Mouse (Mus musculus) embryonic stem cell, embryonic (primary cell): ENCODE results near the gene Gm10447.

Experiments
- CTCF ChIA-PET, 4 experiments: fragments of 300-600 bp in 2 of 4; fragments of 350-600 bp in 2 of 4; sonication (Branson Sonifier 250); formaldehyde crosslinking; loops; one replicate each; lab custom pipeline; 2022; ENCODE audit warnings: inconsistent platforms in 2 of 4; lab: Charles Lee
- POLR2A ChIA-PET, 4 experiments: fragments of 300-600 bp in 2 of 4; fragments of 350-600 bp in 2 of 4; sonication (Branson Sonifier 250); formaldehyde crosslinking; loops; one replicate each; lab custom pipeline; 2022; ENCODE audit warnings: antibody characterized with exemption in 4 of 4, inconsistent platforms in 1 of 4; lab: Charles Lee

Gm10447 gene

DNA sequence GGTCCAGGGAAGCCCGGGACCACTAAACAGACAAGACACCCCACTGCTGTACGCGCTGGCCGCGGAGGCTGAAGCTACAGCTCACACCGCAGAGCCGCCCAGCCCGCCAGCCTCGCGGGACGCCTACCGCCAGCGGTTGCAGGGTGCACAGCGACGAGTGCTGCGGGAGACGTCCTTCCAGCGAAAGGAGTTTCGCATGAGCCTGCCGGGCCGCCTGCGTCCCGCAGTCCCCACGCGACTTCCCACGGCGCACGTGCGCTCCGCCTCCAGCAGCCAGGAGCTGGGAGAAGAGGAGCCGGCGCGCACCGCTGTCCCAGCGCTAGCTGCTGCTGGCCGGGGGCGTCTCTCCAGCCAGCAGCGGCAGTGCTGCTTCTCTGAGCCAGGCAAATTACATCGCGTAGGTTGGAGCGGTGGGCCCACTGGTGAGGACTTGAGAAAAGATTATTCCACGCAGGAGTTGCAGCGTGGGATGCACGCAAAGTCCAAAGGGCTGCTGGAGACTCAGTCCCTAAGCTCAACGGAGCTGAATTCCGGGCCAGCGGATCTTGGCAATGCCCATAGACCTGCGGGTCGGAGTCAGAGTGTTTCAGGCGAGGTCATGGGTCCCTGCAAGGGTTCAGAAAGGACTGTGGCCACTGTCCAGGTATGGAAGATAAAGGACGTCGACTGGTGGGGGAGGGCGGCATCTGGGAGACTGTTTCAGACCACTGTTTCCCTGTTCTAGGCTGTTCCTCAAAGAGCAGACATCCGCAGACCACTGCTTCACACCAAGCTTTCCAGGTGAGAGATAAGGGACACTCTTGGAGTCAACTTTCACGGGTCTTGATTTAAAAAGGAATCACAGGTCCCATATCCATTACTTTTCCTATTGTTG is 6.9 kb upstream of the Gm10447 start:
- CTCF ChIA-PET = interaction anchor here in 3 of 4 experiments (0.5 to 2.0 kb wide), 16 partner anchors 9 to 273 kb away, joined by 3 to 8 read pairs (median 3); partner anchors contain the start of genes Gm9945 (in 1 of the 3) and Sowaha (in 1 of the 3)
- POLR2A ChIA-PET = interaction anchor here (0.6 to 3.0 kb wide), 22 partner anchors 7 to 428 kb away, joined by 3 to 20 read pairs (median 4); partner anchors contain the start of genes Gdf9 (in 3 of the 4), Uqcrq (in 2 of the 4), Gm10447 (in 1 of the 4) and Gm9945 (in 1 of the 4)

GRCm38 (mm10) chr11:53461727-53462126 is 4.8 kb upstream of the Gm10447 start:
- CTCF ChIA-PET = interaction anchor here in 1 of 4 experiments (0.6 kb wide), 1 partner anchor 251 kb away, joined by 4 read pairs; no protein-coding TSS in a partner anchor
- POLR2A ChIA-PET = interaction anchor here in 1 of 4 experiments (0.5 kb wide), 1 partner anchor 26 kb away, joined by 5 read pairs; no protein-coding TSS in a partner anchor

- ChIA-PET CTCF (interaction anchor here in 3 of 4 experiments (0.7 to 1.3 kb wide), 3 partner anchors 13 to 246 kb away, joined by 3 to 6 read pairs (median 3); partner anchors contain the start of genes Gm9945 (in 1 of the 3) and Sowaha (in 1 of the 3)), POLR2A (interaction anchor here in 2 of 4 experiments (0.8 to 1.5 kb wide), 3 partner anchors 9 to 200 kb away, joined by 3 read pairs; no protein-coding TSS in a partner anchor)
Measured at GRCm38 (mm10) chr11:53460192-53460591, 3.3 kb upstream of the Gm10447 start.

- ChIA-PET CTCF (interaction anchor here in 2 of 4 experiments (0.6 to 1.1 kb wide), 2 partner anchors 12 to 23 kb away, joined by 4 to 14 read pairs; no protein-coding TSS in a partner anchor), POLR2A (interaction anchor here in 1 of 4 experiments (1.1 to 1.5 kb wide), 4 partner anchors 8 to 48 kb away, joined by 3 to 4 read pairs (median 3); partner anchors contain the start of genes Gdf9 and Uqcrq)
Measured at GRCm38 (mm10) chr11:53458996-53459395, 2.1 kb upstream of the Gm10447 start.

DNA sequence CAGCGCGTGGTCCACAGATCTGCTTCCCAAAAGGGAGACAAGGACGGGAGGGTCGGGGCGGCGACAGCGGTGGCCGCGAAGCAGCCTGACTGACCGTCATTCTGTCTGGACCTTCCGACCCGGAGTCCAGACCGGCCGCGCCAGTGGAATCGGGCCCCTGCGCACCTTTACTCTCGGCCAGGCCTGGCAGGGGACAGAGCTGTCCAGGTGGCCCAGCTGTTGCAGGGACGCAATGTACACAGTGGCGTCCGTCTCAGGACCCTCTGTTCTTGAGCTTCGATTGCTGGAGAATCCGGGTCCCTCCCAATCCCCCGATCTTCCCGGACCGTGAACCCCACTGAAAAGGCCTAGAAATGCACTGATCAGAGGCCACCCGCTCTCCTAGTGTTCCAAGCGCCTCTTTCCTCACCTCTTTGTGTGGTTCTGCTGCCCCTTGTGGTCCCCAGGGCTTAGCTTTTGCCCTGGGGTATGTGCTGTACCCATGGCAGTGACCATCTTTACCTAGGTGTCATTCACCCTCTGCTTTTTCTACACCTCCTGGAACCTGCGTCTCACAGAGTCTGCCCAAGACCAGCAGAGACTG is 553 bp upstream of the Gm10447 start:
- CTCF ChIA-PET = interaction anchor here (0.6 to 3.7 kb wide), 26 partner anchors 8 to 278 kb away, joined by 3 to 56 read pairs (median 4); partner anchors contain the start of genes Gm9837 (in 3 of the 4), Gdf9 (in 1 of the 4), Gm9945 (in 1 of the 4) and Sowaha (in 1 of the 4)
- POLR2A ChIA-PET = interaction anchor here in 3 of 4 experiments (0.6 to 3.5 kb wide), 18 partner anchors 8 to 1854 kb away, joined by 3 to 20 read pairs (median 4); partner anchors contain the start of genes Gdf9 (in 2 of the 3), Uqcrq (in 2 of the 3), Gm9837 (in 1 of the 3) and Gm9945 (in 1 of the 3)

DNA sequence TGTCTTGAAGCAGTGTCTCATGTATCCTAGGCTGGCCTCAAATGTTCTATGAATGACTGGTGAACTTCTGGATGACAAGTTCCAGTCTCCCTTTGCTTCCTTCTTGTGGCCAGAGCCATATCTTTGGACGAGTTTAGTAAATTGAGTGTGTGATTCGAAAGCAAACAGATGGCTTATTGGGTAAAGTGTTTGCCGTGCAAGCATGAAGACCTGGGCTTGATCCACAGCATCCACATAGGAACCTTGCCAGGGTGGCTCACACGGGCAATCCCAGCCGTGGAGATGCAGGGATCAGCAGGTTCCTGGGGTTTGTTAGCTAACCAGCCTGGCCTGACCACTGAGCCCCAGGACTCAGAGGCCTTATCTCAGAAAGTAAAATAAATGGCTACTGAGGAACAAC is 3.9 kb downstream of the Gm10447 start:
- ChIA-PET POLR2A (interaction anchor here in 1 of 4 experiments (1.2 kb wide), 1 partner anchor 11 kb away, joined by 3 read pairs; no protein-coding TSS in a partner anchor), CTCF (interaction anchor here in 1 of 4 experiments (0.7 kb wide), 1 partner anchor 63 kb away, joined by 3 read pairs; no protein-coding TSS in a partner anchor)

- ChIA-PET POLR2A (interaction anchor here in 1 of 4 experiments (1.2 kb wide), 1 partner anchor 12 kb away, joined by 3 read pairs; no protein-coding TSS in a partner anchor), CTCF (interaction anchor here in 1 of 4 experiments (0.7 kb wide), 1 partner anchor 63 kb away, joined by 3 read pairs; no protein-coding TSS in a partner anchor)
Measured at GRCm38 (mm10) chr11:53452396-53452795, 4.5 kb downstream of the Gm10447 start.

DNA sequence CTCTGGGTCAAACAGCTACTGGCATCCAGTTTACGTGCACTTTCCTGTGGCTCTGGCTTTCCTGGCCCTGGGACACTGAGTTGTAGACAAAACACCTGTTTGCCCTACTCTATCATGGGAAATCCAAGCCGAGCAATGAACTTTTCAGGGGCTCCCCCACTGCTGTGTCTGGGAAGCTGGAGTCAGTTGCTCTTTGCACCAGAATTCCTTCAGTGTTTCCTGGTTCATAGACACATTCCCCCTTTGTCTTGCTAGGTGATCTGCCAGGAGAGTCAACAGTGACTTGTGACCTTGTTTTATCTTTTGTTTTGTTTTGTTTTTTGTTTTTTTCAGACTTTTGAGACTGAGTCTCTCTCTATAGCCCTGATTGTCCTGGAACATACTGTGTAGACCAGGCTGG is 5.5 kb downstream of the Gm10447 start:
- ChIA-PET POLR2A (interaction anchor here in 3 of 4 experiments (0.6 to 1.6 kb wide), 8 partner anchors 8 to 104 kb away, joined by 3 to 7 read pairs (median 3); partner anchors contain the start of genes Gdf9 (in 1 of the 3) and Uqcrq (in 1 of the 3)), CTCF (interaction anchor here in 3 of 4 experiments (0.9 to 1.9 kb wide), 3 partner anchors 15 to 19 kb away, joined by 3 to 7 read pairs (median 4); partner anchors contain the start of gene Gm9837 (in 1 of the 3))

DNA sequence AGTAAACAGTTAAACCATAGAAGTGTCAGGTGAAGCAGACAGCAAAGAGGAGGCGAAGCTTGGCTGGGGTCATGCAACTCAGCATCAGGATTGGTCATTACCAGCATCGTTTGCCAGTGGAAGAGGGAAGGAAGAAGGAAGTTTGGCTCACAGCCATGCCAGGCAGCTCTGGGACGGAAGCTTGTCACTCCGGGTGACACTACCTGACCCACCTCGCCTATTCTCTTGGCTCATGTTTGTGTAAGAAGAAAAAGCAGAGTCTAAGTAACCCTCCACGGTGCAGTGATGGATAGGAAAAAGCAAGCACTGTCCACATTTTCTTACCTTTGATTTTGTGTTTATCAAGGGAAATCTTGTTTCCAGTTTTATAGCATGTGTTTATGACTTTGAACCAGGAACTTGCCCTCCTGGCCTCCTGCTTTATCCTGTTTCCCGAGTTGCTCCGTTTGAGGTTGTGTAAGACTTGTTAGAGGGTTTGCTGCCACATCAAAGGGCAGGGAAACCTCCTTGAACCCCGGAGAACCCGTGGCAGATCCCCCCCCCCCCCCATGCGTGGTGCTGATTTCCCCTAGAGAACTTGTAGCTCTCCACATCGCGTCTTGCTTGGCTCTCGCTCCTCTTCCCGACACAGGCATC is 6.7 kb downstream of the Gm10447 start:
- POLR2A ChIA-PET = interaction anchor here in 3 of 4 experiments (1.0 to 1.6 kb wide), 6 partner anchors 9 to 19 kb away, joined by 3 to 7 read pairs (median 3); partner anchors contain the start of genes Gdf9 (in 1 of the 3) and Uqcrq (in 1 of the 3)
- CTCF ChIA-PET = interaction anchor here (0.6 to 1.9 kb wide), 5 partner anchors 16 to 871 kb away, joined by 3 to 11 read pairs (median 4); no protein-coding TSS in a partner anchor

DNA sequence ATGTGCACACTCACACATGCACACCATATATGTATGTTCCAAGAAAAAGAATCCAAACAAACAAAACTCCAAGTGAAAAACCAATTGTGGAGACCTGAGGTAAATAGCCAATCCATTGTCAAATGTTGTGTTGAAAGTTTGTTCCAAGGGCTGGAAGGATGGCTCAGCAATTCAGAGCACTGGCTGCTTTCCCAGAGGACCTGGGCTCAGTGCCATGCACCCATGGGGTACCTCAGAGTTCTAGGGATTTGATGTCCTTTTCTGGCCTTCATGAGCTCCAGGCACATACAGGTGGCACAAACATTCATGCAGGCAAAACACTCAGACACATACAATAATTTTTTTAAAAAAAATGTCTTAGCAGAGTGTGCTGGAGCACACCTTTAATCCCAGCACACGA is 8.4 kb downstream of the Gm10447 start:
- POLR2A ChIA-PET = interaction anchor here in 3 of 4 experiments (0.7 to 1.7 kb wide), 4 partner anchors 8 to 38 kb away, joined by 3 to 5 read pairs (median 4); partner anchors contain the start of genes Gdf9 (in 1 of the 3), Gm10447 (in 1 of the 3), Shroom1 (in 1 of the 3) and Uqcrq (in 1 of the 3)
- CTCF ChIA-PET = interaction anchor here in 2 of 4 experiments (0.6 to 1.9 kb wide), 3 partner anchors 8 to 1044 kb away, joined by 5 to 8 read pairs (median 6); partner anchors contain the start of genes Gm10447 (in 1 of the 2) and Shroom1 (in 1 of the 2)

DNA sequence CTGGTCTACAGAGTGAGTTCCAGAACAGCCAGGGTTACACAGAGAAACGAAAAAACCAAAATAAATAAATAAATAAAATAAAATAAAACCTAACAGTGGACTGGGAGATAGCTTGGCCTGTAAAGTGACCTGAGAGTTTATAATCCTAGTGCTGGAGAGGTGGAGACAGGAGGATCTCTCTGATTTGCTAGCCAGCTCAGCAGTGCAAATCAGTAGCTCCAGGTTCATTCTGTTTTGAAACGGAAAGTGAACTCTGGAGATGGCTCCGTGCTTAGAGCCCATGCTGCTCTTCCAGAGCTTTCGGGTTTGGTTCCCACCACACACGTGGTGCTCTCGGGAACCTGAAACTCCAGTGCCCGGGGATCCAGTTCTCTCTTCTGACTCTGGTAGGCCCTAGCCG is 8.9 kb downstream of the Gm10447 start:
- ChIA-PET POLR2A (interaction anchor here in 3 of 4 experiments (0.7 to 1.7 kb wide), 4 partner anchors 9 to 39 kb away, joined by 3 to 5 read pairs (median 4); partner anchors contain the start of genes Gdf9 (in 1 of the 3), Gm10447 (in 1 of the 3), Shroom1 (in 1 of the 3) and Uqcrq (in 1 of the 3)), CTCF (interaction anchor here (0.6 to 4.0 kb wide), 5 partner anchors 8 to 1045 kb away, joined by 5 to 42 read pairs (median 6); partner anchors contain the start of genes Gm10447 (in 2 of the 4) and Shroom1 (in 2 of the 4))

DNA sequence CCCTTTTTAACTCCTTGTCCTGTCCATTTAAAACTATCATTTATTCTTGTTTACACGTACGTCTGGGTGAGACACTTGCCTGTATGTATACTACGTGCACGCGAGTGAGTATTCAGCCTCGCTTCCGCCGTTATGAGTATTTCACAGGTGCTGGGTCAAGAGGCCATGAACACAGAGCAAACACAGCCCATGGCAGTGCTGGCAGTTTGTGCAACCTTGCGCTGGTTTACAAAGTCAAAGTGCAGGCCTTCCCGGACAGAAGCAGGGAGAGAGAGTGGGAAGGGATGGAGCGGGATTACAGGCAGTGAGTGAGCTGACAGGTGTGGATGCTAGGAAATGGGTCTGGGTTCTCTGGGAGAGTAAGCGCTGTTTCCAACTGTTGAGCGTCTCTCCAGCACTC is 10.7 kb downstream of the Gm10447 start:
- CTCF ChIA-PET = interaction anchor here in 3 of 4 experiments (0.6 to 4.0 kb wide), 10 partner anchors 10 to 485 kb away, joined by 3 to 42 read pairs (median 6); partner anchors contain the start of genes Shroom1 (in 2 of the 3), Gm10447 (in 1 of the 3) and Gm9837 (in 1 of the 3)
- POLR2A ChIA-PET = interaction anchor here in 3 of 4 experiments (0.5 to 3.2 kb wide), 16 partner anchors 9 to 261 kb away, joined by 3 to 22 read pairs (median 4); partner anchors contain the start of genes Gm10447 (in 2 of the 3), Shroom1 (in 2 of the 3), Gdf9 (in 1 of the 3) and Rad50 (in 1 of the 3)

- CTCF ChIA-PET = interaction anchor here in 3 of 4 experiments (0.6 to 4.0 kb wide), 8 partner anchors 11 to 191 kb away, joined by 3 to 42 read pairs (median 4); partner anchors contain the start of genes Gdf9 (in 1 of the 3), Gm10447 (in 1 of the 3), Gm9837 (in 1 of the 3) and Shroom1 (in 1 of the 3)
- POLR2A ChIA-PET = interaction anchor here in 3 of 4 experiments (0.6 to 3.2 kb wide), 10 partner anchors 8 to 191 kb away, joined by 3 to 22 read pairs (median 4); partner anchors contain the start of genes Gm10447 (in 2 of the 3), Shroom1 (in 2 of the 3), Gdf9 (in 1 of the 3) and Uqcrq (in 1 of the 3)
Measured at GRCm38 (mm10) chr11:53445562-53445961, 11.3 kb downstream of the Gm10447 start.

DNA sequence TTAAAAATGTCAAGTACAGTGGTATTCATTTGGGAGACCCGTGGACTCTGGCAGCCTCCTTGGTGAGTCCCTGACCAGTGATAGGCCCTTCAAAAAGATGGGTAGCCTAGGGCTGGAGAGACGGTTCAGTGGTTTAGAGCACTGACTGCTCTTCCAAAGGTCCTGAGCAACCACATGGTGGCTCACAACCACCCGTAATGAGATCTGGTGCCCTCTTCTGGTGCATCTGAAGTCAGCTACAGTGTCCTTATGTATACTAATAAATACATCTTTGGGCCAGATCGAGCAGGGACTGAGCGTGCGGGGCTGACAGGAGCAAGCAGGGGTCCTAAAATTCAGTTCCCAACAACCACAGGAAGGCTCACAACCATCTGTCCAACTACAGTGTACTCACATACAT is 13.0 kb downstream of the Gm10447 start:
- ChIA-PET CTCF (interaction anchor here in 3 of 4 experiments (0.5 to 1.9 kb wide), 8 partner anchors 12 to 907 kb away, joined by 3 to 10 read pairs (median 4); partner anchors contain the start of genes Gm9837 (in 2 of the 3), Gdf9 (in 1 of the 3), Gm10447 (in 1 of the 3) and Shroom1 (in 1 of the 3)), POLR2A (interaction anchor here in 1 of 4 experiments (0.7 to 5.8 kb wide), 5 partner anchors 8 to 366 kb away, joined by 3 to 24 read pairs (median 6); partner anchors contain the start of genes Gdf9 and Uqcrq)

DNA sequence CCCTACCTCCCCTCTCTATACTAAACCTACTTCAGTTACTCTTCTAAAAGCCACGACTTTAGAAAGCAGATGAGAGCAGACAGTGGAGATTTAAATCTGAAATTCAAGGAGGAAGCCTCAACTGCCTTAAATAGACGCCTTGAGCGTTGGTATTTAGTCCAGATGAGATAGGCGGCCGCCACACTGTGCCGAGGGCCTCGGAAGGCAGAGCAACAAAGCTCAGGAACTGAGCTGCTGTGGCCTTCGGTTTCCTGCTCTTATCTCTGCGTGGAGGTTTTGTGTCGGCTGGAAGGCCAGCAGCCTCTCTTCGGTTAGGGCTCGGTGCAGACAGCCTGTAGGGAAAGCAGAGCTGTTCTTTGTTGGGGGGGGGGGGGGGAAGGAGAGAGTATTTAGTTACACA is 15.0 kb downstream of the Gm10447 start:
- CTCF ChIA-PET = interaction anchor here (0.6 to 2.6 kb wide), 10 partner anchors 11 to 87 kb away, joined by 3 to 14 read pairs (median 5); partner anchors contain the start of genes Gdf9 (in 3 of the 4), Uqcrq (in 3 of the 4), Gm10447 (in 1 of the 4) and Shroom1 (in 1 of the 4)
- POLR2A ChIA-PET = interaction anchor here in 3 of 4 experiments (0.6 to 5.8 kb wide), 12 partner anchors 9 to 1749 kb away, joined by 3 to 24 read pairs (median 4); partner anchors contain the start of genes Gdf9 (in 2 of the 3), Uqcrq (in 2 of the 3), Gm10447 (in 1 of the 3) and Hspa4 (in 1 of the 3)
